Comparison of ENCODE assay signal across 8 mouse cellular contexts in the genomic region with DNA sequence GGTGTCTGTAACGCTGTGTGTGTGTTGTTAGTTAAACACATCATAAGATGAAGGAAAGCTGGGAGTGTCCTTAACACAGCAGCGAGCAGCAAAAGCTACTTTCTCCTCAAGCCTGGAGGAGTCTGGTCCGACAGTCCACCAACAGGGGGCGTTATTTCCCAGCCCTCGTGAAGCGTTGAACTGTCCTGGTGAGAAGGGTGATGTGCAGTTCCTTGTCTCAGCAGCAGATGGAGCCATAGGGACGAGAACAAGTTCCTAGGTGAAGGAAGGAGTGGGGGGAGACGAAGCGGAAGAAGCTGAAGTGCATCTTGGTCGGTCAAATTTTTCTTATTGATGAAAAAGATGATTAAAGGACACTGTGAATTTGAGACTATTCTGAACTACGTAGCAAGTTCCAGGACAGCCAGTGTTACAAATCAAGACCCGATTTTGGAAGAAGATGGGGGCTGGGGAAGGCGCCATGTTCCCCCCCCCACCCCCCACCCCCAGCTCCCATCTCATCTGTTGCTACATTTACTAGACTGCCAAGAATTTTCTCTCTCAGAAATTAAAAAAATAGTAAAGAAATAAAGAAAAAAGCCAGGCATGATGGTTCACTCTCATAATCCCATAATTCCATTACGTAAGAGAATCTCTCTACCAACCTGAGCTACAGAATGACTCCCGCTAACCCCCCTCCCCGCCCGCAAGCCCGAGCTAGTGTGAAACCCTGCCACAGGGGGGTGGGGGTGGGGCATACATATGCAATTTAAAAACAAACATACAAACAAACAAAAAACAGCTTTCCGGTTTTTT. TPM values are rescaled to one million over a fixed set of nuclear protein-coding genes. Genes with fewer than 3 reads are reported as not detected.
DNase-seq lines count a peak whose midpoint lies in the region; ATAC-seq and TF ChIP-seq lines count a peak whose summit lies in the region.

No protein-coding gene starts in this region.

- no peak for TF ChIP-seq POLR2A in small intestine, adult 2 months (IDR thresholded peaks at IDR 0.05; ENCODE audit: low read depth, low read length)

- peaks cover 6% of the 10 kb centered on the region; the same call in 1 of the 2 replicates for H3K27me3 ChIP-seq in embryonic facial prominence, embryonic 13.5 days
- 0 out of 2 replicates have a peak, but pooled peaks cover 3% of the 10 kb centered on the region for H3K27me3 ChIP-seq in limb, embryonic 10.5 days (ENCODE audit: low read depth, poor library complexity, severe bottlenecking)
- no peaks in the 10 kb centered on the region for H3K27me3 ChIP-seq in midbrain, embryonic 13.5 days
- H3K27me3 ChIP-seq in small intestine, adult 2 months (ENCODE audit: control insufficient read depth, insufficient read depth, low read length) = no peaks in the 10 kb centered on the region; the same call in 1 of the 2 replicates

- H3K4me2 ChIP-seq in embryonic facial prominence, embryonic 13.5 days = peak overlapping the region; percentile 62
- H3K4me2 ChIP-seq in midbrain, embryonic 13.5 days (replicated peaks) = peak overlapping the region; percentile 62

- 5% methylated on average over 19 of the region's 19 CpGs for WGBS in embryonic facial prominence, embryonic 13.5 days
- 8% methylated on average over 19 of the region's 19 CpGs for WGBS in limb, embryonic 10.5 days
- WGBS in midbrain, embryonic 13.5 days = 3% methylated on average over 19 of the region's 19 CpGs
- 12% methylated on average over 19 of the region's 19 CpGs for WGBS in small intestine, adult 2 months

- H3K9ac ChIP-seq in embryonic facial prominence, embryonic 13.5 days = peak overlapping the region; percentile 52; the same call in 1 of the 2 replicates
- H3K9ac ChIP-seq in midbrain, embryonic 13.5 days (replicated peaks) = peak overlapping the region; percentile 52

- H3K4me3 ChIP-seq in embryonic facial prominence, embryonic 13.5 days = peak overlapping the region; percentile 46
- H3K4me3 ChIP-seq in limb, embryonic 10.5 days = peak overlapping the region; percentile 54
- H3K4me3 ChIP-seq in midbrain, embryonic 13.5 days (replicated peaks) = peak overlapping the region; percentile 47
- H3K4me3 ChIP-seq in small intestine, adult 2 months (ENCODE audit: low read depth, low read length) = no peak overlapping the region

- H3K36me3 ChIP-seq in embryonic facial prominence, embryonic 13.5 days = no peaks in the 10 kb centered on the region
- H3K36me3 ChIP-seq in limb, embryonic 10.5 days = no peaks in the 10 kb centered on the region
- no peaks in the 10 kb centered on the region for H3K36me3 ChIP-seq in midbrain, embryonic 13.5 days
- no peaks in the 10 kb centered on the region for H3K36me3 ChIP-seq in small intestine, adult 2 months (ENCODE audit: control insufficient read depth, insufficient read depth, low read length)

- H3K9me3 ChIP-seq in embryonic facial prominence, embryonic 13.5 days = no peaks in the 10 kb centered on the region
- H3K9me3 ChIP-seq in limb, embryonic 10.5 days (replicated peaks) = no peaks in the 10 kb centered on the region
- H3K9me3 ChIP-seq in midbrain, embryonic 13.5 days = no peaks in the 10 kb centered on the region

- H3K4me1 ChIP-seq in embryonic facial prominence, embryonic 13.5 days = no peaks in the 10 kb centered on the region
- H3K4me1 ChIP-seq in limb, embryonic 10.5 days = peaks cover 7% of the 10 kb centered on the region
- H3K4me1 ChIP-seq in midbrain, embryonic 13.5 days (replicated peaks) = peaks cover 8% of the 10 kb centered on the region; the same call in 1 of the 2 replicates
- no peaks in the 10 kb centered on the region for H3K4me1 ChIP-seq in small intestine, adult 2 months (ENCODE audit: control insufficient read depth, insufficient read depth, insufficient read length, low read length)

- H3K27ac ChIP-seq in embryonic facial prominence, embryonic 13.5 days = no peak overlapping the region
- H3K27ac ChIP-seq in limb, embryonic 10.5 days = peak overlapping the region; percentile 71
- H3K27ac ChIP-seq in midbrain, embryonic 13.5 days = 0 out of 2 replicates have a peak overlapping the region, but pooled peaks have one; percentile 19
- no peak overlapping the region for H3K27ac ChIP-seq in small intestine, adult 2 months (ENCODE audit: insufficient read depth, low read depth, low read length)

- peak; percentile 95; the same call in 1 of the 2 replicates for TF ChIP-seq CTCF in small intestine, adult 2 months (IDR thresholded peaks at IDR 0.05; ENCODE audit: extremely low read depth, insufficient read length, insufficient replicate concordance, low read depth, low read length)

- peak; percentile 99 for DNase-seq in 3T3-L1 (ENCODE audit: low read depth, low spot score)
- peak; percentile 90 to 92 for DNase-seq in adrenal gland, postnatal 36 days
- peak; percentile 85 to 94 for DNase-seq in heart, adult 18-20 months
- DNase-seq in kidney, adult 18-20 months = peak; percentile 93
- DNase-seq in limb, embryonic 10.5 days (ENCODE audit: low spot score) = peak; percentile 95

- peak; percentile 82; the same call in 1 of the 2 replicates for ATAC-seq in embryonic facial prominence, embryonic 13.5 days (ENCODE audit: insufficient number of reproducible peaks, insufficient read depth, low FRiP score, low TSS enrichment, low read depth)
- peak; percentile 89 for ATAC-seq in midbrain, embryonic 13.5 days

RNA-seq across cellular contexts. Expression of gene Nanog, which starts 37.7 kb away (rescaled TPM):
- not detected for total RNA-seq in adrenal gland, postnatal 36 days (2021)
- 0.27 and 0.51 TPM in 2 replicates for polyA plus RNA-seq in embryonic facial prominence, embryonic 13.5 days (2015; fragmentation: Nextera tagmentation; extraction: Ambion mirVana)
- total RNA-seq in heart, adult 18-20 months (2021) = not detected
- polyA plus RNA-seq in limb, embryonic 10.5 days (2016; fragmentation: Nextera tagmentation; extraction: Ambion mirVana) = 0.11 TPM in 1 of 2 replicates, not detected in the other
- polyA plus RNA-seq in midbrain, embryonic 13.5 days (2015; fragmentation: Nextera tagmentation; extraction: Ambion mirVana) = 0.09 and 0.28 TPM in 2 replicates
- not detected in 2 replicates for polyA plus RNA-seq in small intestine, adult 2 months (2012; rRNA removed)

RNA-seq across cellular contexts. Expression of gene Dppa3, which starts 43.4 kb away (rescaled TPM):
- not detected for total RNA-seq in adrenal gland, postnatal 36 days (2021)
- not detected in 2 replicates for polyA plus RNA-seq in embryonic facial prominence, embryonic 13.5 days (2015; fragmentation: Nextera tagmentation; extraction: Ambion mirVana)
- not detected for total RNA-seq in heart, adult 18-20 months (2021)
- not detected in 2 replicates for polyA plus RNA-seq in limb, embryonic 10.5 days (2016; fragmentation: Nextera tagmentation; extraction: Ambion mirVana)
- polyA plus RNA-seq in midbrain, embryonic 13.5 days (2015; fragmentation: Nextera tagmentation; extraction: Ambion mirVana) = not detected in 2 replicates
- not detected in 2 replicates for polyA plus RNA-seq in small intestine, adult 2 months (2012; rRNA removed)

RNA-seq across cellular contexts. Expression of gene Gdf3, which starts 59.7 kb away (rescaled TPM):
- total RNA-seq in adrenal gland, postnatal 36 days (2021) = not detected
- polyA plus RNA-seq in embryonic facial prominence, embryonic 13.5 days (2015; fragmentation: Nextera tagmentation; extraction: Ambion mirVana) = 0.17 TPM in 1 of 2 replicates, not detected in the other
- total RNA-seq in heart, adult 18-20 months (2021) = not detected
- not detected in 2 replicates for polyA plus RNA-seq in limb, embryonic 10.5 days (2016; fragmentation: Nextera tagmentation; extraction: Ambion mirVana)
- polyA plus RNA-seq in midbrain, embryonic 13.5 days (2015; fragmentation: Nextera tagmentation; extraction: Ambion mirVana) = 0.12 TPM in 1 of 2 replicates, not detected in the other
- polyA plus RNA-seq in small intestine, adult 2 months (2012; rRNA removed) = 0.14 TPM in 1 of 2 replicates, not detected in the other

Comparison
In these comparisons a context has a peak if more than half of its experiments do, and no peak if none do; other contexts are left out.
1. H3K27ac ChIP-seq: peak in limb, embryonic 10.5 days (single experiment) and midbrain, embryonic 13.5 days (single experiment); none in embryonic facial prominence, embryonic 13.5 days (single experiment) and small intestine, adult 2 months (single experiment).
2. Peak in every context shown above with its lines, with median percentiles within 50 percentile points of each other: DNase-seq.